Mouse (Mus musculus) liver, embryonic 16.5 days (tissue): Measurements from ENCODE around the gene Herc3. TPM values are rescaled to one million over a fixed set of nuclear protein-coding genes. Genes with fewer than 3 reads are reported as not detected.

Experiments
- ATAC-seq: fragments of 200-750 bp; cut with Nextera tagmentation; 2 replicates; pipeline ENCODE4 v1.8.0; 2017; ENCODE audit warnings: low read depth, mild to moderate bottlenecking, moderate number of reproducible peaks, moderate library complexity
- H3K27ac ChIP-seq: fragments of 300-500 bp; sonication (generic); 2 replicates; pipeline ENCODE4 v1.5.1; 2014; ENCODE audit warnings: mild to moderate bottlenecking, low read length
- H3K27me3 ChIP-seq: fragments of 300-500 bp; sonication (generic); 2 replicates; pipeline ENCODE4 v1.6.1; 2014; ENCODE audit warnings: low read depth, low read length, mixed read lengths; ENCODE audit not compliant: control insufficient read depth, insufficient read depth
- H3K36me3 ChIP-seq: fragments of 300-500 bp; sonication (generic); 2 replicates; pipeline ENCODE4 v1.6.1; 2014; ENCODE audit warnings: mild to moderate bottlenecking; ENCODE audit not compliant: control insufficient read depth, insufficient read depth
- H3K4me1 ChIP-seq: fragments of 300-500 bp; sonication (generic); 2 replicates; pipeline ENCODE4 v1.6.1; 2014; ENCODE audit warnings: low read depth, low read length, mixed read lengths; ENCODE audit not compliant: control insufficient read depth
- H3K4me2 ChIP-seq: fragments of 300-500 bp; sonication (generic); 2 replicates; pipeline ENCODE4 v1.6.1; 2014; ENCODE audit warnings: low read depth, low read length, mixed read lengths
- H3K4me3 ChIP-seq: fragments of 300-500 bp; sonication (generic); 2 replicates; pipeline ENCODE4 v1.5.1; 2014; ENCODE audit warnings: low read depth, mild to moderate bottlenecking, low read length
- H3K9ac ChIP-seq: fragments of 300-500 bp; sonication (generic); 2 replicates; pipeline ENCODE4 v1.6.1; 2014; ENCODE audit warnings: low read depth, low read length
- H3K9me3 ChIP-seq: fragments of 300-500 bp; sonication (generic); replicated peaks from 2 replicates; pipeline ENCODE4 v1.6.1; 2016; ENCODE audit warnings: low read length; ENCODE audit not compliant: control insufficient read depth
- WGBS: fragments of 180-500 bp; shearing (Covaris S2); extraction: QIAGEN DNeasy Blood & Tissue Kit; methylation state at CpG from one replicate; pipeline ENCODE4 v1.1.7; 2014; ENCODE audit not compliant: insufficient replicate concordance; 5-methylcytosine and 5-hydroxymethylcytosine counted together
- polyA plus RNA-seq: library from polyadenylated mRNA; unstranded; fragments of >200 nt; fragmentation: Nextera tagmentation; extraction: Ambion mirVana; gene quantifications from 2 replicates; pipeline ENCODE4 v1.2.1, GENCODE M21; 2015

Herc3 gene
- polyA plus RNA-seq, 1 experiment from 2014 or later: 3.7 TPM

DNA sequence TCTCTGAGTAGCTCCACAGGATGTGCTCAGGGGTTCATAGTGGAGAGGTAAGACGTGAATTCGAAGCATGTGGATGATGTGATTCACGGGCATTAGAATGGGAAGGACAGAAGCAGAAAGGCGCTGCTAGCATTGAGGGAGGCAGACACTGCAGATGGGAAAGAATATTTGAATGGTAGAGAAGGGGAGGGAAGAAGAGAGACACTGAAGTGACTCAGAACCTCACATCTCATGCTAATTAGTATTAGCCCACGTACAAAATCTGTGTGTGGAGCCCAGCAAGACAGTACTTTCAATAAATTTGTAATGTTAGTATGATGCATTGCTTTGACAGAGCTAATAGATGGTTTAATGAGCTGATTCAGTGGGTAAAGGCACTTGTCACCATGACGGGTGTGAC is 89.5 kb downstream of the Herc3 start:
- no peaks in the 10 kb centered on the region for H3K9me3 ChIP-seq
- H3K9ac ChIP-seq: no peak overlapping the region
- H3K36me3 ChIP-seq: no peaks in the 10 kb centered on the region
- no peak for ATAC-seq
- H3K27ac ChIP-seq: no peak overlapping the region
- WGBS: 57% methylated on average over 6 of the region's 6 CpGs
- H3K4me3 ChIP-seq: no peak overlapping the region
- no peaks in the 10 kb centered on the region for H3K27me3 ChIP-seq
- H3K4me2 ChIP-seq: no peak overlapping the region
- H3K4me1 ChIP-seq: no peaks in the 10 kb centered on the region

DNA sequence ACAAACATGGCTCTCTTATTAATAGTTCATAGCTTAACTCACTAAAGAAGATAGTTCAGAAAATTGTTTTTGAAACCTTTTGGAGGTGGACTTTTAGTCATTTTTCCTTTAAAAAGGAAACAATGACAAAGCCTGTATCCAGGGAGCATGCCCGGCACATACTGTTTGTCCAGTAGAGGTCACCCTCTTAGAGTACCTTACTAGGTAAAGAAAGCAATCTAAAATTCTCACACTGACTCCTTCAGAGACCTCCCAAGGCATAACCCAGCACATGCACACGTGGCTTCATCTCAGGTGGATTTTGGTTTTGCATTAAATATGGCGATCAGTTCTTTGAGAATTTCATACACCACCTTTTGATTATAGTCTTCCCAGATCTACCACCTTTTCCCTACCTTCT is 90.4 kb downstream of the Herc3 start:
- 35% methylated on average over 3 of the region's 3 CpGs for WGBS
- no peaks in the 10 kb centered on the region for H3K27me3 ChIP-seq
- H3K36me3 ChIP-seq: no peaks in the 10 kb centered on the region
- H3K27ac ChIP-seq: no peak overlapping the region
- no peak for ATAC-seq
- H3K4me1 ChIP-seq: no peaks in the 10 kb centered on the region
- no peak overlapping the region for H3K9ac ChIP-seq
- no peak overlapping the region for H3K4me3 ChIP-seq
- H3K9me3 ChIP-seq: no peaks in the 10 kb centered on the region
- no peak overlapping the region for H3K4me2 ChIP-seq

DNA sequence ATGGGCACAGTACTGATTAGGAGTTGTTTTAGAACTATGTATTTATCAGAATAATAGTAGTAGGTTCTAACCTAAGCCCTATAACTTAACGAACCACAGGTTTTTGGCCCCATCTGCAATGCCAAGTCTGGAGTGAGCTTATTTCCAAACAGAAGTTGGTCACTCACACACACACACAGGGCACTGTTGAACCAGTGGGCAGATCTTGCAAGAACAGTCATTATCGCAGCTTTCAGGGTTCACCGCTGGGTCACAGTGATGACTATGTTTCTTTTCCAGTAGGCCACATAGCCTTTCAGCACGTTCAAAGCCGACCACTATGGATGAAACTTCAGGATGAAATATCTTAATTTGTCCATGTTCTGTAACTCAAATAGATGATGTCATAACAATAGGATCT is 91.2 kb downstream of the Herc3 start:
- WGBS: 66% methylated on average over 5 of the region's 5 CpGs
- H3K9me3 ChIP-seq: no peaks in the 10 kb centered on the region
- H3K4me2 ChIP-seq: no peak overlapping the region
- H3K27ac ChIP-seq: no peak overlapping the region
- ATAC-seq: no peak
- no peak overlapping the region for H3K9ac ChIP-seq
- H3K36me3 ChIP-seq: no peaks in the 10 kb centered on the region
- no peak overlapping the region for H3K4me3 ChIP-seq
- no peaks in the 10 kb centered on the region for H3K27me3 ChIP-seq
- no peaks in the 10 kb centered on the region for H3K4me1 ChIP-seq

DNA sequence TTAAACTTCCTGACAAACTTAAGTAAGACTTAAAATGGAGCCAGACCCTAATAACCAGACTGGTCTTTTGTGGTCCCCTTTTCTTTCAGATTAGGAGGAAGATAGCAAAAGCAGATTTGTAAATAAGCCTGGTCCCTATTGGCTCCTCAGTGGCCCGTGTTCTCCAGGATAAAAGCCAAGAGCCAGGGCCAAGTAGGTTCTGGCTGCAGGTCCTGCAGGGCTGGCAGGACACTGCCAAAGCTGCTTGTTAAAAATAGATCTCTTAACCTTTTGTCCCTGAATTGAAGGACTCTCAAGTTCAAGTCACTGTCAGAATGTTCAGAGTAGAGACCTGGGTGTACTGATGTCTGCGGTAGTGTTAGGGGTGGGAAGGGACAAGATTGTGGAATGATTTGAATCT is 96.6 kb downstream of the Herc3 start:
- no peaks in the 10 kb centered on the region for H3K4me1 ChIP-seq
- no peaks in the 10 kb centered on the region for H3K27me3 ChIP-seq

DNA sequence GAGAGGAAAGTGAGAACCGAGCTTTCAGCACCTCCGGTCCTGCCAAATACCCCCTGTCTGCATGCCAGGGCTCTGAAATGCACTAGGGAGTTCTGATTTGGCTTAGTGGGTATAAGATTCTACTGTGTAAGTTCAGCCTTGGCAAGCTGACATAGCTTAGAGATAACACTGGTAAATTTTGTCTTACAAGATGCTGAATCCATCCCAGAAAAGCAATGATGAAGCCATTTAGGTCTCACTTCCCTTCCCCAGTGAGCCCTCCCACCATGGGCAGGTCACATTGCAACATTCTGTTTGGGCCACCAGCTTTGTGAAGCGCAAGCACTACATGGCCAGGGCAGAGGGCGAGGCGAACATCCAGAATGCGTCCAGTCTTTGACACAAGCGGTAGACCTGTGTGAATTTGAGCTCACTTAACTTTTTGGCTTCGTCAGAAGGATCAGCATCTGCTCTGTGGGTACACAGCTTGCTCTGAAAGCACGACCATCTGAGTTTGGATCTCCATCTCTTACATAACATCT is 98.7 kb downstream of the Herc3 start:
- no peak overlapping the region for H3K4me3 ChIP-seq
- H3K4me2 ChIP-seq: no peak overlapping the region
- H3K9me3 ChIP-seq: no peaks in the 10 kb centered on the region
- no peak for ATAC-seq
- no peak overlapping the region for H3K9ac ChIP-seq
- H3K4me1 ChIP-seq: no peaks in the 10 kb centered on the region
- no peaks in the 10 kb centered on the region for H3K27me3 ChIP-seq
- H3K27ac ChIP-seq: no peak overlapping the region
- 65% methylated on average over 9 of the region's 9 CpGs for WGBS
- H3K36me3 ChIP-seq: no peaks in the 10 kb centered on the region

More for the DNA sequence above, 96.6 kb downstream of the Herc3 start:
- H3K27ac ChIP-seq: no peak overlapping the region
- WGBS: 64% methylated on average over 2 of the region's 2 CpGs
- H3K4me3 ChIP-seq: no peak overlapping the region
- ATAC-seq: no peak
- no peaks in the 10 kb centered on the region for H3K9me3 ChIP-seq
- H3K4me2 ChIP-seq: no peak overlapping the region
- H3K9ac ChIP-seq: no peak overlapping the region
- H3K36me3 ChIP-seq: no peaks in the 10 kb centered on the region

DNA sequence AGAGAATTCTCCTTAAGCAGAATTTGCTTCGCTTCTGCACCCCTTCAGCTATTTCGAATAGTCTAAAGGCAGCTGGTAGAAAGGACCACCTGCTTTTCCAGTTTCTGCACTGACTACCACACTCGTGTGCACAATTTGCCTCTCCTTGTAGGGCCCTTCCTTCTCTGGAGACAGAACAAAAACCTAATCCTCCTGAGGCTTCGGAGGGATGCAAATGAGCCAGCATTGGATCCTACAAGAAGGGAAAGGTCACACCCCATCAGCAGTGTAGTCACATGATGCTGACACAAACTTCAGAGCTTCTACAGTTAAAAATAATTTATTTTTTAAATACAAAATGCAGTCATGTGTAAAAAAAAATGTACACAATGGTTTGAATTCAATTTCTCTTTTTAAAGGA is 99.9 kb downstream of the Herc3 start:
- 60% methylated on average over 4 of the region's 4 CpGs for WGBS
- Histone ChIP-seq H3K9me3 (no peaks in the 10 kb centered on the region), H3K4me2 (no peak overlapping the region), H3K36me3 (no peaks in the 10 kb centered on the region), H3K4me3 (no peak overlapping the region), H3K9ac (no peak overlapping the region), H3K27me3 (no peaks in the 10 kb centered on the region), H3K27ac (no peak overlapping the region), H3K4me1 (no peaks in the 10 kb centered on the region)
- ATAC-seq: no peak

DNA sequence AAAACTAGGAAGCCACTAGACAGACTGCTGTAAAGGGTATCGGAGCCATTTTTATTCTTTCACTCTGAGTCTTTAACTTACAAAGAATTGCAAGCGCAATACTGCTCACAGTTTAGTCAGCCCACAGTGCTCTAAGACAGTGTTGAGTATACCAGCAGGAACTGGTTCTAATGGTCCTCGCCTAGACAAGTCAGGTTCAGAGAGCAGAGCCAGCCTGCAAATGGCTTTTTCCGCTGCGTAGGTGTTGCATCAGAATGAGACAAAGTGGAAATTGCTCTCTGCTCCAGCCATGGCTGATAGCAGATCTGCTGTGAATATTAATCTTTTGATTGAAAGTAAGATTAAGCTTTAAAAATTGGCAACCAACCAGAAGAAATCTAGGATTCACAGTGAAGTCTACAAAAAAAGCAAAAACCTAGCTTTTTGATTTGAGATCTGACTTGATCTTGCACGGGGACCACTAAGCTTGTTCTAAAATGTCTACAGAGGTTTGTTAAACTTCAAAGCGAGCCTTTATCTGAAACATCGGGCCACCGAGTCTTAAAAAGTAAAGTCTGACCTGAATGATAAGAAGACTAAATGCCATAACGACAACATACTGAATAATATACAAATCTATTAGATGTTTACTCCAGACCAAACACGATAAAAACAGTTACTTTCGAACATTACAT is 101.4 kb downstream of the Herc3 start:
- 68% methylated on average over 12 of the region's 12 CpGs for WGBS
- Histone ChIP-seq H3K4me3 (no peak overlapping the region), H3K4me2 (no peak overlapping the region), H3K4me1 (no peaks in the 10 kb centered on the region), H3K27me3 (no peaks in the 10 kb centered on the region), H3K27ac (no peak overlapping the region), H3K36me3 (no peaks in the 10 kb centered on the region), H3K9ac (no peak overlapping the region), H3K9me3 (no peaks in the 10 kb centered on the region)
- no peak for ATAC-seq

DNA sequence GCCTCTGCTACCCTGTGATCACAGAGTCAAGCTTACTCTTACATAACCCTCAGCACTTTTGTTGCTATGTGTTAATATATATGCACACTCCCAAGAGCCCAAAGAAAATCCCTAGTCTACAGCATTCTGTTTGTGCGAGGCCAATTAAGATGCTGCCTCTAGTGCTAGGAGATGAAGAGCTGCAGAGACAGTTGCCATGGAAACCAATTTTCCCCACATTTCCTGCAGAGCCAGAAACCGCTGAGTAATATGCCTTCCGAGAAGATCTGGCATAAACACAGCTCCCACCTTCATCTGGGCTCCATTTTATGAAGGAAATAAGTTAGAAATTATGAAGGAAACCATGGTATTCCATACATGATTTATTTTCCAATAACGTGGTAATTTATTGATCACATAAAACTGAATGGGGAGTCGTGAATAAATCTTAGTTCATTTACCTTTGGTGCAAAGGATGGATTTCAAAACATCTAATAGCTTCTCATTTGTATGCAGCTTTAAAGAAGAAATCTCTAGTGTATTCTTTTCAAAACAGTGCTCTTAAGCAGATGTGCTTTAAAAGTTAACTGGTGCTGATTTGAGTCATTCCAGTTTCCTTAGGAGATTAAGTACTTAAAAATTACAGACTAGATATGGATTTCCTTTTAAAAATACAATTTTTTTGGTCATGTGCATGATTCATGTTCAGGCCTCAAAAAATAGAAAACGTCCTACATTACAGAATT is 102.1 kb downstream of the Herc3 start:
- no peaks in the 10 kb centered on the region for H3K36me3 ChIP-seq
- H3K27ac ChIP-seq: no peak overlapping the region
- 41% methylated on average over 6 of the region's 6 CpGs for WGBS
- H3K4me2 ChIP-seq: no peak overlapping the region
- no peaks in the 10 kb centered on the region for H3K4me1 ChIP-seq
- no peaks in the 10 kb centered on the region for H3K9me3 ChIP-seq
- H3K27me3 ChIP-seq: no peaks in the 10 kb centered on the region
- H3K9ac ChIP-seq: no peak overlapping the region
- ATAC-seq: no peak
- no peak overlapping the region for H3K4me3 ChIP-seq

DNA sequence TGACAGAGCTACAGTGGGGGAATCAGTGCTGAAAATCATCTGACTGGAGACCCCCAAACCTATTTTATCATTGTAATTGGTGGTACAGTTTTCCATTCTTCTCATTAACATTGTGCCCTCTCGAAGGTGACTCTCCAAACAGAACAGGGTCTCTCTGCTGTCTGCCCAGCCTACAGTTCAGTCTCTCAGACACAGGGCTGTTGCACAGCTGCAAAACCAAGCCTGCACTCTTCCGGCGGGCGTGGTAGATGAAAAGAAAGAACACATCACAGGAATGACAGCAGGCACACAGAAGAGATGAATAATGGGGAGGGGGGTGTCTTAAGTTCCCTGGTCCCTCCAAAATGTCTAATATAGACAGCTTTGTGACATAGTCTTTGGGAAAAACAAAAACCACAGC is 102.9 kb downstream of the Herc3 start:
- Histone ChIP-seq H3K4me1 (no peaks in the 10 kb centered on the region), H3K36me3 (no peaks in the 10 kb centered on the region), H3K27ac (no peak overlapping the region), H3K9me3 (no peaks in the 10 kb centered on the region), H3K4me3 (no peak overlapping the region), H3K9ac (no peak overlapping the region), H3K27me3 (no peaks in the 10 kb centered on the region), H3K4me2 (no peak overlapping the region)
- 69% methylated on average over 4 of the region's 4 CpGs for WGBS
- no peak for ATAC-seq
